Mouse (Mus musculus): ENCODE measurements at regions not wholly inside any gene's neighbourhood (a gene's known extent, or its start where the extent isn't known, plus 50 kb on each side); places are given as distances from the start of the nearest gene placed in this dataset.

GRCm38 (mm10) chr10:100224459-100225097 lies 110.9 kb upstream of the Gm4301 start:
- no peak for TF ChIP-seq CTCF (IDR thresholded peaks at IDR 0.05; ENCODE audit: low read depth)
- no peak for TF ChIP-seq EP300 (IDR thresholded peaks at IDR 0.05; ENCODE audit: low read depth)

Measured in liver, postnatal 0 days (tissue).